Mouse (Mus musculus) E14TG2a.4 (cell line): ENCODE measurements at regions not wholly inside any gene's neighbourhood (a gene's known extent, or its start where the extent isn't known, plus 50 kb on each side); places are given as distances from the start of the nearest gene placed in this dataset.

ENCODE experiments used
- CTCF ChIP-seq: conservative IDR thresholded peaks from 2 replicates; pipeline ENCODE4 v1.5.1; 2014; ENCODE audit warnings: low read length
- NANOG ChIP-seq: IDR thresholded peaks from 2 replicates; pipeline ENCODE4 v1.6.1; 2014; ENCODE audit warnings: borderline replicate concordance, low read length, mixed read lengths

DNA sequence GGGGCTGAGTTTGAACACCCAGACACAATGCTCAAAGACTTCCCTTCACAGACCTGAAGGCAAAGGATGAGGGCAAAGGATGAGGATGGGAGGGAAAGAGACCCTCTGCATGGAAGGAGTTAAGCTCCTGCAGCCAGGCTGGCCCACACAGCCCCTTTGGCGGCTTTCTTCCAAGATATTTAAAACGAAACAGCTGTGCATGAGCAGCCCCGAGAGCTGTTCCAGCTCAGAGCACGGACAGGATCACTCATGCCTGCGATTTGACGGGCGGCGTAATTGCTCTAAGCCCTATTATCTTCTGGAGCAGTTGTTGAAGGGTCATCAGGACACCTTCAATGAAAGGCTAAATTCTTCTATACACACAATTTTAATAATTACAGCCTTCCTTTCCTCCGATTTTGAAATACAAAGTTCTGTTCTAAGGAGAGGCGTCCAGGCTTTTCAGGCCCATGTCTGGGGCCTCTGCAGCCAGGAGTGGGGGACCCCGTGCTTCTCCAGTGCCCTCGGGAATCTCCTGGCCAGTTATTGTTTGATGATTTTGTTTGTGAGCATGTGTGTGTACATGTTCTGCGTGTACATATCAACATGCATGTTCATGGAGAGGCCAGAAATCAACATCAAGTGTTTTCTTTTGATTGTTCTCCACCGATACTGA, 82.1 kb upstream of the Kazn start:
- no peak for TF ChIP-seq CTCF
- no peak for TF ChIP-seq NANOG
